Mouse (Mus musculus) heart, embryonic 12.5 days (tissue): ENCODE measurements around the gene Ssh2. TPM values are rescaled to one million over a fixed set of nuclear protein-coding genes. Genes with fewer than 3 reads are reported as not detected.

Experiments
- ATAC-seq: fragments of 200-750 bp; cut with Nextera tagmentation; 2 replicates; pipeline ENCODE4 v1.8.0; 2017; ENCODE audit warnings: moderate TSS enrichment, moderate library complexity; ENCODE audit not compliant: insufficient number of reproducible peaks, low FRiP score
- H3K27ac ChIP-seq: fragments of 300-500 bp; sonication (generic); 2 replicates; pipeline ENCODE4 v1.5.1; 2016; ENCODE audit warnings: mild to moderate bottlenecking, moderate library complexity; ENCODE audit not compliant: poor library complexity, severe bottlenecking
- H3K27me3 ChIP-seq: fragments of 300-500 bp; sonication (generic); replicated peaks from 2 replicates; pipeline ENCODE4 v1.6.1; 2016; ENCODE audit warnings: mild to moderate bottlenecking, moderate library complexity
- H3K36me3 ChIP-seq: fragments of 300-500 bp; sonication (generic); 2 replicates; pipeline ENCODE4 v1.6.1; 2016; ENCODE audit warnings: mild to moderate bottlenecking, moderate library complexity
- H3K4me1 ChIP-seq: fragments of 300-500 bp; sonication (generic); replicated peaks from 2 replicates; pipeline ENCODE4 v1.6.1; 2016; ENCODE audit warnings: mild to moderate bottlenecking
- H3K4me2 ChIP-seq: fragments of 300-500 bp; sonication (generic); 2 replicates; pipeline ENCODE4 v1.6.1; 2016; ENCODE audit warnings: mild to moderate bottlenecking, moderate library complexity
- H3K4me3 ChIP-seq: fragments of 300-500 bp; sonication (generic); 2 replicates; pipeline ENCODE4 v1.5.1; 2016; ENCODE audit warnings: mild to moderate bottlenecking
- H3K9ac ChIP-seq: fragments of 300-500 bp; sonication (generic); 2 replicates; pipeline ENCODE4 v1.6.1; 2016; ENCODE audit warnings: mild to moderate bottlenecking, moderate library complexity
- H3K9me3 ChIP-seq: fragments of 300-500 bp; sonication (generic); replicated peaks from 2 replicates; pipeline ENCODE4 v1.6.1; 2016; ENCODE audit warnings: mild to moderate bottlenecking, moderate library complexity
- WGBS: fragments of 180-500 bp; shearing (Covaris S2); methylation state at CpG from one replicate; pipeline ENCODE4 v1.1.7; 2016; 5-methylcytosine and 5-hydroxymethylcytosine counted together
- polyA plus RNA-seq: library from polyadenylated mRNA; unstranded; fragments of >200 nt; fragmentation: Nextera tagmentation; extraction: Ambion mirVana; gene quantifications from 2 replicates; pipeline ENCODE4 v1.2.1, GENCODE M21; 2016

Ssh2 gene
- polyA plus RNA-seq, 1 experiment from 2014 or later = 29.8 TPM

DNA sequence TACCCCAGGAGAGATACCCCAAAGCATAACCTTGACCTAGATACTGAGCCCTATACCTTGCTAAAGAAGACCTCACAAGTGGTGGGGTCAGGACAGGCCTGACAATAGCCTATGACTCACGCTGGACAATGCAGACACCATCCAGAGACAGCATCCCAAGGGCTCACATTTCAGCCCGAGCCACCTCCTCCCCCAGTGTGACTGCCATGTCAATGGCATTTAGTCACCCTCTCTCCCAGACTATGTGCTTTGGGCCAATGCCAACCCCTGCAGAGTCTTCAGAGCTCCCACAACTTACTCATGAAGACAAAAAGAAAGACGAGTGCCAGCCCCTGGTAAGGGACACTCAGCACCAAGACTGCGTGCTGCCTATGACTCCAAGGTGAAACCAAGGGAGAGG lies 248.6 kb downstream of the Ssh2 start:
- H3K36me3 ChIP-seq = peaks cover 8% of the 10 kb centered on the region; the same call in 1 of the 2 replicates
- peak overlapping the region; percentile 87 for H3K27ac ChIP-seq

DNA sequence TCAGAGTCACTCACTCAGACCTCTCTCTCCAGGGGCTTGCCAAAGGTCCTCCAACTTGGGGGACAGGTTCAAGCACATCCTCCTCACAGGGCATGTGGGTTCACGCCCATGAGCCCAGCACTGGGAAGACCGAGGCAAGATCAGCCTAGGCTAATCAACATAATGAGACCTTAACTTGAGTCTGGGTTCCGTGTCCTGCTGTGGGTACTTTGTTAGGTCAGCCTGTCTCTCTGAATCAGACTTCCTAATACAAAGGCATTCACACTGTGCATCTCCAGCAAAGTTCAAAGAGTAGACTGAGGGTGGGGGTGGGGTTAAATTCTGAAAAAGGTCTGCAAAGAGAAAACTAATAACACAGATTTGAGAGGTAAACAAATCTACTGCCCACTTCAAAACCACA lies 249.0 kb downstream of the Ssh2 start:
- Histone ChIP-seq H3K4me2 (0 out of 2 replicates have a peak overlapping the region, but pooled peaks have one; percentile 16), H3K27ac (peak overlapping the region; percentile 87), H3K36me3 (peaks cover 8% of the 10 kb centered on the region; the same call in 1 of the 2 replicates), H3K9ac (no peak overlapping the region), H3K4me3 (no peak overlapping the region), H3K27me3 (peaks cover 50% of the 10 kb centered on the region), H3K9me3 (no peaks in the 10 kb centered on the region), H3K4me1 (peaks cover 63% of the 10 kb centered on the region)
- 63% methylated on average over 3 of the region's 3 CpGs for WGBS
- no peak for ATAC-seq

More for the DNA sequence above, 248.6 kb downstream of the Ssh2 start:
- Histone ChIP-seq H3K9ac (no peak overlapping the region), H3K4me3 (no peak overlapping the region), H3K9me3 (no peaks in the 10 kb centered on the region), H3K4me1 (peaks cover 63% of the 10 kb centered on the region), H3K27me3 (peaks cover 49% of the 10 kb centered on the region), H3K4me2 (0 out of 2 replicates have a peak overlapping the region, but pooled peaks have one; percentile 16)
- ATAC-seq = no peak
- WGBS = 23% methylated on average over 4 of the region's 4 CpGs

DNA sequence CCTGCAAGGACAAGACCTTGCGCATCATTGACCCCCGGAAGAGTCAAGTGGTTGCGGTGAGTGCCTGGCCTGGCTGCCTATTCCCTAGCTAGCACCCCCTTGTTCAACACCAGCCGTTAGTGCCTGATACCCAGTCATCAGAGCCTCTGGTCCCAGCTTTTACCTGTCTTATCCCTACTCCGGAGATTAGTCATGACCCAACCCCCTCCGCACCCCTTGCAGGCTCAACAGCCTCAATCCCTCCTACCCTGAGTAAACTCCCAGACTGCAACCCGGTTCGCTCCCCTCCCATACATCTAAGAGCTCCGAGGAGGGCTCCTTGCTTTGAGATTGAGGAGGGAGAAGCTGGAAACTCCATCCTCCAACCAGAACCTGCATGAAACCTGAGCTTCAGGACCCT lies 250.5 kb downstream of the Ssh2 start:
- H3K9me3 ChIP-seq = no peaks in the 10 kb centered on the region
- H3K4me3 ChIP-seq = no peak overlapping the region
- no peak for ATAC-seq
- 35% methylated on average over 9 of the region's 9 CpGs for WGBS
- peak overlapping the region; percentile 30; the same call in 1 of the 2 replicates for H3K4me2 ChIP-seq
- H3K36me3 ChIP-seq = peaks cover 21% of the 10 kb centered on the region
- H3K4me1 ChIP-seq = peaks cover 57% of the 10 kb centered on the region
- no peak overlapping the region for H3K27ac ChIP-seq
- H3K9ac ChIP-seq = no peak overlapping the region
- peaks cover 43% of the 10 kb centered on the region for H3K27me3 ChIP-seq

DNA sequence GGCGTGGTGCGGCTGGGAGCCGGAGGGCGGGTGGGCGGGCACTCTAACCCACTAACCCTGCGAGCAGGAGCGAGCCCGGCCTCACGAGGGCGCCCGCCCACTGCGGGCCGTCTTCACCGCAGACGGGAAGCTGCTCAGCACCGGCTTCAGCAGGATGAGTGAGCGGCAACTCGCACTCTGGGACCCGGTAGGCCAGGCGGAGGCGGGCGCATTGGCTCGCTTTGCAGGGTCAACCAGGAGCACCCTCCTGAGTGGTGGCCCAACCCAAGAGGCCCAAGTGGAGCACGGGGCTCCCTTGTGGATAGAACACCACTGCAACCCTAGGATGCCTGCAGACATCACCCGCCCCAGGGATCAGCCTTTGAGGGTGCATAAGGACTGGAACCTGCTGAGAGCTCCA lies 251.1 kb downstream of the Ssh2 start:
- no peak overlapping the region for H3K27ac ChIP-seq
- H3K9me3 ChIP-seq = no peaks in the 10 kb centered on the region
- H3K4me1 ChIP-seq = peaks cover 51% of the 10 kb centered on the region
- H3K27me3 ChIP-seq = peaks cover 43% of the 10 kb centered on the region
- H3K4me3 ChIP-seq = peak overlapping the region; percentile 3; the same call in 1 of the 2 replicates
- no peak for ATAC-seq
- H3K4me2 ChIP-seq = peak overlapping the region; percentile 30
- WGBS = 5% methylated on average over 25 of the region's 25 CpGs
- peaks cover 26% of the 10 kb centered on the region for H3K36me3 ChIP-seq
- H3K9ac ChIP-seq = no peak overlapping the region

DNA sequence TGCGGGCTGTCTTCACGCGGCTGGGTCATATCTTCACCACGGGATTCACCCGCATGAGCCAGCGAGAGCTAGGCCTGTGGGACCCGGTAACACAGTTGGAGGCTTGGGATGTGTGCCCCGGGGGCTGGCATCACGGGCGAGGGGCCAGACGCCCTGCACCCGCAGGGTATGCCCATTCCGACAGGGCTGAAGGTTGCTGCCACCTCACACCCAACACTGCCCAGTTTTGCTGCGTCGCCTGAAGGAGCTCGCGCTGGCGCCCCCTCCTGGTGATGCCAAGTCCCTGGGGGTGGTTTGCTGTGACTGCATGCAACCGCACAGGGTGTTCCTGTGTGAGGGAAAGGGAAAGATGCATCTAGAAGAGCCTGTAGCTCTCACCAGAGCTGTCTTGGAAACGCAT lies 251.7 kb downstream of the Ssh2 start:
- Histone ChIP-seq H3K4me1 (peaks cover 51% of the 10 kb centered on the region), H3K27me3 (peaks cover 43% of the 10 kb centered on the region), H3K9me3 (no peaks in the 10 kb centered on the region), H3K36me3 (peaks cover 32% of the 10 kb centered on the region), H3K4me3 (no peak overlapping the region), H3K9ac (no peak overlapping the region), H3K4me2 (peak overlapping the region; percentile 30; the same call in 1 of the 2 replicates), H3K27ac (no peak overlapping the region)
- ATAC-seq = no peak
- WGBS = 15% methylated on average over 20 of the region's 20 CpGs

GRCm38 (mm10) chr11:77468397-77468796 lies 252.3 kb downstream of the Ssh2 start:
- Histone ChIP-seq H3K4me2 (no peak overlapping the region), H3K9ac (no peak overlapping the region), H3K9me3 (no peaks in the 10 kb centered on the region), H3K4me1 (peaks cover 45% of the 10 kb centered on the region), H3K27ac (no peak overlapping the region), H3K36me3 (peaks cover 34% of the 10 kb centered on the region), H3K27me3 (peaks cover 42% of the 10 kb centered on the region), H3K4me3 (no peak overlapping the region)
- no peak for ATAC-seq
- WGBS = 82% methylated on average over 9 of the region's 9 CpGs

GRCm38 (mm10) chr11:77471407-77471806 lies 255.3 kb downstream of the Ssh2 start:
- no peak for ATAC-seq

DNA sequence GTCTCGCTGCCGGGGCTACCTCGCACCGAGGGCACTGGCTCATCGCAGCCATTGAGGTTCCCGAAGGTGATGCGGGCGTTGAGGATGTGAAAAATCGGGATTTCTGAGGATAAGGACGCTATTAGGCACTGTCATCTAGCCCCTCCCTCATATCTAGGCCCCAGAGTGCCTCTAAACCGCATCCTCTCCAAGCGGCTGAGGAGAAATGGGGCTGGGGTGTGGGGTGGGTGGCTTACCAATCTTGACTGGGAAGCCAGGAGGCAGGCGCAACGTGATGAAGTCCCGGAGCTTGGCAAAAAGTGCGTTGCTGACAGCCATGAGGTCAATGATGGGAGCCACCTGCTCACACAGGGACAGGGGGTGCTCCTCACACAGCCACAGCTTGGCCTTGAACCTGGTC lies 256.7 kb downstream of the Ssh2 start:
- H3K27ac ChIP-seq = no peak overlapping the region
- no peak overlapping the region for H3K9ac ChIP-seq
- peaks cover 19% of the 10 kb centered on the region for H3K27me3 ChIP-seq
- no peak for ATAC-seq
- H3K4me1 ChIP-seq = peaks cover 2% of the 10 kb centered on the region; the same call in 1 of the 2 replicates
- H3K9me3 ChIP-seq = no peaks in the 10 kb centered on the region
- H3K4me2 ChIP-seq = no peak overlapping the region
- H3K4me3 ChIP-seq = no peak overlapping the region
- 80% methylated on average over 16 of the region's 16 CpGs for WGBS
- H3K36me3 ChIP-seq = peaks cover 34% of the 10 kb centered on the region

More at GRCm38 (mm10) chr11:77471407-77471806, 255.3 kb downstream of the Ssh2 start:
- H3K9ac ChIP-seq = no peak overlapping the region
- WGBS = 67% methylated on average over 29 of the region's 29 CpGs
- no peak overlapping the region for H3K4me2 ChIP-seq
- peaks cover 31% of the 10 kb centered on the region for H3K27me3 ChIP-seq
- H3K4me3 ChIP-seq = no peak overlapping the region
- no peaks in the 10 kb centered on the region for H3K9me3 ChIP-seq
- H3K36me3 ChIP-seq = peaks cover 34% of the 10 kb centered on the region
- no peak overlapping the region for H3K27ac ChIP-seq
- H3K4me1 ChIP-seq = peaks cover 16% of the 10 kb centered on the region

DNA sequence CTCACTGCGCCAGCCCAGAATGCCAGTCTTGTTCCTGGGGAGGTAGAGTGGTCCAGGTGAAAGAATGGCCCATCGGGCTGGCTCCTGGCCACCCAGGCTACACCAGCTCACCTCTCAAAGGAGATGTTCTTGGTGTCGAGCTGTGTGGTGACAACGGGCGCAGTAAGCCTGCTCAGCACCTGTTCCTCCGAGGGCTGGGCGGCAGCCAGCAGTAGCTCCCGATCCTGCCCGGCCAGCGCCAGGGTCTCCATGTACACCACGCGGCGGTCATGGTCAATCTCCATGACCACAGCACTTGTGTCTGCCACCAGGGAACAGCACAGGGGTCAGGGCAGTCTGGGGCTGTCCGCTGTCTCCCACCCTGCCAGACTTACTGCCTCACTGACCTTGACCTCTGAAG lies 260.1 kb downstream of the Ssh2 start:
- WGBS = 90% methylated on average over 14 of the region's 14 CpGs
- no peaks in the 10 kb centered on the region for H3K9me3 ChIP-seq
- H3K4me3 ChIP-seq = no peak overlapping the region
- peaks cover 17% of the 10 kb centered on the region for H3K36me3 ChIP-seq
- H3K4me1 ChIP-seq = no peaks in the 10 kb centered on the region
- H3K9ac ChIP-seq = no peak overlapping the region
- no peaks in the 10 kb centered on the region; the same call in 1 of the 2 replicates for H3K27me3 ChIP-seq
- H3K4me2 ChIP-seq = no peak overlapping the region
- ATAC-seq = no peak
- no peak overlapping the region for H3K27ac ChIP-seq

GRCm38 (mm10) chr11:77476895-77477294 lies 260.8 kb downstream of the Ssh2 start:
- 88% methylated on average over 6 of the region's 6 CpGs for WGBS

DNA sequence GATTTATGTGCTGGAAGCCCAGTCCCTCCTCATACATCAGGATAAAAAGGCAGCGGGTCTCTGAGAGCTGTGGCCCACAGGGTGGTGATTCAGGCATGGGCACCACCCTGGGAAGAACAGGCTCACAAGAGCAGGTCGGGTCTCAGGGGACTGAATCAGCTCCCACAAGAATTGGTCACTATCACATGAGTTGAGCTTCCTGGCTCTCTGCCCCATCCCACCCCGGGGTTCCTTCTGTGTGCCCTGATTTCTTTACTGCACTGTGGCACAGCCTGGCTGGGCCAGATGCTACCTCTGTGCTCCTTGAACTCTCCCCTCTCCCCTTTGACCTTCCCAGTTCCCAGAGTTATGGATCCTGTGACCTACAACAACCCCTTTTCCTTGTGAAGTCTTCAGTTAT lies 267.0 kb downstream of the Ssh2 start:
- 52% methylated on average over 3 of the region's 3 CpGs for whole genome bisulfite sequencing
- no peak overlapping the region for H3K27ac ChIP-seq
- H3K4me3 ChIP-seq = no peak overlapping the region
- H3K9ac ChIP-seq = no peak overlapping the region
- no peak overlapping the region for H3K4me2 ChIP-seq
- peaks cover 18% of the 10 kb centered on the region for H3K4me1 ChIP-seq
- no peak for ATAC-seq
- H3K27me3 ChIP-seq = no peaks in the 10 kb centered on the region
- no peaks in the 10 kb centered on the region for H3K36me3 ChIP-seq
- no peaks in the 10 kb centered on the region for H3K9me3 ChIP-seq

More at GRCm38 (mm10) chr11:77476895-77477294, 260.8 kb downstream of the Ssh2 start:
- Histone ChIP-seq H3K4me3 (no peak overlapping the region), H3K27ac (no peak overlapping the region), H3K36me3 (peaks cover 11% of the 10 kb centered on the region), H3K9me3 (no peaks in the 10 kb centered on the region), H3K4me1 (no peaks in the 10 kb centered on the region), H3K9ac (no peak overlapping the region), H3K27me3 (no peaks in the 10 kb centered on the region; the same call in 1 of the 2 replicates), H3K4me2 (no peak overlapping the region)
- no peak for ATAC-seq
